Mouse (Mus musculus) forebrain, embryonic 12.5 days (tissue): ENCODE data around the gene Cyth3. TPM values are rescaled to one million over a fixed set of nuclear protein-coding genes. Genes with fewer than 3 reads are reported as not detected.
A peak's percentile ranks its signal among the peaks of the same experiment; 100 is the strongest.

Experiments used
- ATAC-seq: fragments of 200-750 bp; cut with Nextera tagmentation; 2 replicates; pipeline ENCODE4 v1.8.0; 2017; ENCODE audit warnings: moderate TSS enrichment; ENCODE audit not compliant: low FRiP score
- H3K27ac ChIP-seq: fragments of 300-500 bp; sonication (generic); 2 replicates; pipeline ENCODE4 v1.5.1; 2016; ENCODE audit warnings: mild to moderate bottlenecking
- H3K27me3 ChIP-seq: fragments of 300-500 bp; sonication (generic); 2 replicates; pipeline ENCODE4 v1.6.1; 2016; ENCODE audit warnings: mild to moderate bottlenecking
- H3K36me3 ChIP-seq: fragments of 300-500 bp; sonication (generic); replicated peaks from 2 replicates; pipeline ENCODE4 v1.6.1; 2016; ENCODE audit warnings: mild to moderate bottlenecking
- H3K4me1 ChIP-seq: fragments of 300-500 bp; sonication (generic); 2 replicates; pipeline ENCODE4 v1.6.1; 2016
- H3K4me2 ChIP-seq: fragments of 300-500 bp; sonication (generic); 2 replicates; pipeline ENCODE4 v1.6.1; 2016; ENCODE audit warnings: mild to moderate bottlenecking, moderate library complexity
- H3K4me3 ChIP-seq: fragments of 300-500 bp; sonication (generic); replicated peaks from 2 replicates; pipeline ENCODE4 v1.5.1; 2016; ENCODE audit warnings: mild to moderate bottlenecking
- H3K9ac ChIP-seq: fragments of 300-500 bp; sonication (generic); 2 replicates; pipeline ENCODE4 v1.6.1; 2016; ENCODE audit warnings: mild to moderate bottlenecking
- H3K9me3 ChIP-seq: fragments of 300-500 bp; sonication (generic); 2 replicates; pipeline ENCODE4 v1.6.1; 2016
- WGBS: fragments of 180-500 bp; shearing (Covaris S2); methylation state at CpG from one replicate; pipeline ENCODE4 v1.1.7; 2016; 5-methylcytosine and 5-hydroxymethylcytosine counted together
- polyA plus RNA-seq: library from polyadenylated mRNA; unstranded; fragments of >200 nt; fragmentation: Nextera tagmentation; extraction: Ambion mirVana; gene quantifications from 2 replicates; pipeline ENCODE4 v1.2.1, GENCODE M21; 2016

Cyth3 gene
- polyA plus RNA-seq, 1 experiment from 2014 or later = 27.8 TPM

GRCm38 (mm10) chr5:143617487-143618209 lies 4.6 kb upstream of the Cyth3 start:
- WGBS = 67% methylated on average over 10 of the region's 10 CpGs
- Histone ChIP-seq H3K9me3 (no peaks in the 10 kb centered on the region), H3K4me1 (peaks cover 12% of the 10 kb centered on the region), H3K4me3 (no peak overlapping the region), H3K9ac (no peak overlapping the region), H3K36me3 (no peaks in the 10 kb centered on the region), H3K4me2 (no peak overlapping the region), H3K27me3 (no peaks in the 10 kb centered on the region), H3K27ac (no peak overlapping the region)
- no peak for ATAC-seq

GRCm38 (mm10) chr5:143618585-143618984 lies 3.7 kb upstream of the Cyth3 start:
- no peaks in the 10 kb centered on the region for H3K27me3 ChIP-seq
- no peak overlapping the region for H3K27ac ChIP-seq
- H3K9me3 ChIP-seq = no peaks in the 10 kb centered on the region
- no peak for ATAC-seq
- no peak overlapping the region for H3K4me2 ChIP-seq
- no peak overlapping the region for H3K4me3 ChIP-seq
- peaks cover 21% of the 10 kb centered on the region for H3K4me1 ChIP-seq
- no peak overlapping the region for H3K9ac ChIP-seq
- no peaks in the 10 kb centered on the region for H3K36me3 ChIP-seq
- 70% methylated on average over 7 of the region's 7 CpGs for WGBS

GRCm38 (mm10) chr5:143620196-143620595 lies 2.1 kb upstream of the Cyth3 start:
- no peak for ATAC-seq
- peaks cover 27% of the 10 kb centered on the region for H3K4me1 ChIP-seq
- H3K4me2 ChIP-seq = no peak overlapping the region
- 50% methylated on average over 1 of the region's 1 CpGs for WGBS
- no peak overlapping the region for H3K4me3 ChIP-seq
- no peaks in the 10 kb centered on the region for H3K9me3 ChIP-seq
- no peak overlapping the region for H3K27ac ChIP-seq
- no peaks in the 10 kb centered on the region for H3K27me3 ChIP-seq
- no peaks in the 10 kb centered on the region for H3K36me3 ChIP-seq
- H3K9ac ChIP-seq = no peak overlapping the region

GRCm38 (mm10) chr5:143620941-143621340 lies 1.3 kb upstream of the Cyth3 start:
- ATAC-seq = no peak
- Histone ChIP-seq H3K4me3 (no peak overlapping the region), H3K9ac (no peak overlapping the region), H3K27ac (no peak overlapping the region), H3K36me3 (no peaks in the 10 kb centered on the region), H3K27me3 (no peaks in the 10 kb centered on the region), H3K9me3 (no peaks in the 10 kb centered on the region), H3K4me1 (peaks cover 30% of the 10 kb centered on the region), H3K4me2 (no peak overlapping the region)
- WGBS = 63% methylated on average over 13 of the region's 13 CpGs

GRCm38 (mm10) chr5:143622623-143623150 lies 440 bp downstream of the Cyth3 start:
- peak overlapping the region; percentile 81 for H3K4me3 ChIP-seq
- no peaks in the 10 kb centered on the region for H3K36me3 ChIP-seq
- 1% methylated on average over 40 of the region's 48 CpGs for WGBS
- no peaks in the 10 kb centered on the region for H3K9me3 ChIP-seq
- H3K4me1 ChIP-seq = peaks cover 33% of the 10 kb centered on the region
- ATAC-seq = peak; percentile 74
- no peaks in the 10 kb centered on the region for H3K27me3 ChIP-seq
- peak overlapping the region; percentile 63; the same call in 1 of the 2 replicates for H3K27ac ChIP-seq
- H3K4me2 ChIP-seq = peak overlapping the region; percentile 81
- H3K9ac ChIP-seq = peak overlapping the region; percentile 84

GRCm38 (mm10) chr5:143623356-143624295 lies 1.4 kb downstream of the Cyth3 start:
- Histone ChIP-seq H3K27me3 (no peaks in the 10 kb centered on the region), H3K9ac (no peak overlapping the region), H3K4me2 (peak overlapping the region; percentile 81), H3K27ac (no peak overlapping the region), H3K4me1 (peaks cover 33% of the 10 kb centered on the region), H3K36me3 (no peaks in the 10 kb centered on the region), H3K9me3 (no peaks in the 10 kb centered on the region), H3K4me3 (peak overlapping the region; percentile 81)
- WGBS = 59% methylated on average over 19 of the region's 19 CpGs
- ATAC-seq = no peak

- Histone ChIP-seq H3K36me3 (no peaks in the 10 kb centered on the region), H3K27me3 (no peaks in the 10 kb centered on the region), H3K9me3 (no peaks in the 10 kb centered on the region), H3K4me3 (no peak overlapping the region), H3K27ac (no peak overlapping the region), H3K4me2 (no peak overlapping the region), H3K9ac (no peak overlapping the region), H3K4me1 (peaks cover 33% of the 10 kb centered on the region)
- WGBS = 88% methylated on average over 3 of the region's 3 CpGs
- ATAC-seq = no peak
Observed at GRCm38 (mm10) chr5:143624449-143624848, 2.2 kb downstream of the Cyth3 start.

- no peak for ATAC-seq
- Histone ChIP-seq H3K4me2 (no peak overlapping the region), H3K9ac (no peak overlapping the region), H3K36me3 (no peaks in the 10 kb centered on the region), H3K27ac (no peak overlapping the region), H3K4me3 (no peak overlapping the region), H3K27me3 (no peaks in the 10 kb centered on the region), H3K9me3 (no peaks in the 10 kb centered on the region), H3K4me1 (peaks cover 33% of the 10 kb centered on the region)
- 84% methylated on average over 12 of the region's 12 CpGs for WGBS
Observed at GRCm38 (mm10) chr5:143625497-143625896, 3.2 kb downstream of the Cyth3 start.

GRCm38 (mm10) chr5:143625940-143626588 lies 3.8 kb downstream of the Cyth3 start:
- Histone ChIP-seq H3K4me3 (no peak overlapping the region), H3K36me3 (no peaks in the 10 kb centered on the region), H3K27ac (no peak overlapping the region), H3K4me1 (peaks cover 28% of the 10 kb centered on the region), H3K27me3 (no peaks in the 10 kb centered on the region), H3K9me3 (no peaks in the 10 kb centered on the region), H3K9ac (no peak overlapping the region), H3K4me2 (no peak overlapping the region)
- WGBS = 78% methylated on average over 11 of the region's 11 CpGs
- no peak for ATAC-seq

GRCm38 (mm10) chr5:143627507-143627906 lies 5.3 kb downstream of the Cyth3 start:
- ATAC-seq = no peak
- H3K27me3 ChIP-seq = no peaks in the 10 kb centered on the region
- H3K27ac ChIP-seq = no peak overlapping the region
- H3K36me3 ChIP-seq = no peaks in the 10 kb centered on the region
- no peak overlapping the region for H3K4me3 ChIP-seq
- H3K4me1 ChIP-seq = peaks cover 21% of the 10 kb centered on the region
- 97% methylated on average over 6 of the region's 6 CpGs for WGBS
- no peak overlapping the region for H3K9ac ChIP-seq
- H3K4me2 ChIP-seq = no peak overlapping the region
- no peaks in the 10 kb centered on the region for H3K9me3 ChIP-seq

- Histone ChIP-seq H3K9me3 (no peaks in the 10 kb centered on the region), H3K4me2 (no peak overlapping the region), H3K27ac (no peak overlapping the region), H3K4me3 (no peak overlapping the region), H3K9ac (no peak overlapping the region), H3K4me1 (peaks cover 19% of the 10 kb centered on the region), H3K27me3 (no peaks in the 10 kb centered on the region), H3K36me3 (no peaks in the 10 kb centered on the region)
- 92% methylated on average over 1 of the region's 1 CpGs for WGBS
- no peak for ATAC-seq
Observed at GRCm38 (mm10) chr5:143627926-143628325, 5.7 kb downstream of the Cyth3 start.

GRCm38 (mm10) chr5:143629686-143630085 lies 7.4 kb downstream of the Cyth3 start:
- 87% methylated on average over 8 of the region's 8 CpGs for WGBS
- no peak overlapping the region for H3K4me2 ChIP-seq
- H3K36me3 ChIP-seq = no peaks in the 10 kb centered on the region
- no peak overlapping the region for H3K4me3 ChIP-seq
- H3K9ac ChIP-seq = no peak overlapping the region
- no peaks in the 10 kb centered on the region for H3K27me3 ChIP-seq
- H3K9me3 ChIP-seq = no peaks in the 10 kb centered on the region
- H3K27ac ChIP-seq = no peak overlapping the region
- ATAC-seq = no peak
- H3K4me1 ChIP-seq = peaks cover 15% of the 10 kb centered on the region
